Mouse (Mus musculus) kidney, postnatal 25 days (tissue): ENCODE data around the gene Cyb561d1.
"Not testable (repeated sequence)": the region's sequence is repeated elsewhere in the genome, so short reads cannot be mapped to it uniquely, and the experiment has no call there.

ENCODE experiments used
- DNase-seq, 2 experiments: peaks; one replicate each; pipeline ENCODE4 v3.0.0; 2021; ENCODE audit warnings: mixed read lengths in 2 of 2

Gene Cyb561d1

GRCm38 (mm10) chr3:108200329-108201323 is at the start of gene Cyb561d1:
Gene Cyb561d1, minus strand, starts transcription at chr3:108201212.
- DNase-seq, result peak; percentile 96 to 97

GRCm38 (mm10) chr3:108246857-108247256 is 45.8 kb upstream of the Cyb561d1 start:
- no peak for DNase-seq

GRCm38 (mm10) chr3:108241243-108241839 is 40.3 kb upstream of the Cyb561d1 start:
- DNase-seq, result no peak

- DNase-seq, result not testable (repeated sequence)
Measured at GRCm38 (mm10) chr3:108237474-108238102, 36.6 kb upstream of the Cyb561d1 start.

- peak in 1 of 2 experiments; percentile 54 for DNase-seq
Measured at GRCm38 (mm10) chr3:108231646-108232045, 30.6 kb upstream of the Cyb561d1 start.

- no peak for DNase-seq
Measured at GRCm38 (mm10) chr3:108227521-108227920, 26.5 kb upstream of the Cyb561d1 start.

GRCm38 (mm10) chr3:108226558-108227350 is 25.7 kb upstream of the Cyb561d1 start, which contains the start of gene Sypl2:
Gene Sypl2, minus strand, starts transcription at chr3:108226648.
- peak; percentile 84 to 93 for DNase-seq

GRCm38 (mm10) chr3:108225711-108226557 is 24.9 kb upstream of the Cyb561d1 start:
- DNase-seq, result peak; percentile 67 to 90

- DNase-seq, result no peak
Measured at GRCm38 (mm10) chr3:108220661-108221060, 19.6 kb upstream of the Cyb561d1 start.

- peak in 1 of 2 experiments; percentile 43 for DNase-seq
Measured at GRCm38 (mm10) chr3:108214734-108215133, 13.7 kb upstream of the Cyb561d1 start.

- DNase-seq, result peak; percentile 41 to 85
Measured at GRCm38 (mm10) chr3:108212406-108212805, 11.4 kb upstream of the Cyb561d1 start.

GRCm38 (mm10) chr3:108211845-108212244 is 10.8 kb upstream of the Cyb561d1 start:
- no peak for DNase-seq

GRCm38 (mm10) chr3:108210771-108211139 is 9.7 kb upstream of the Cyb561d1 start, which contains the start of gene Atxn7l2:
Gene Atxn7l2, minus strand, starts transcription at chr3:108210934.
- DNase-seq, result peak; percentile 51 to 82

- DNase-seq, result peak; percentile 95 to 98
Measured at GRCm38 (mm10) chr3:108209946-108210770, 9.1 kb upstream of the Cyb561d1 start.

- DNase-seq, result no peak
Measured at GRCm38 (mm10) chr3:108209536-108209935, 8.5 kb upstream of the Cyb561d1 start.

GRCm38 (mm10) chr3:108209001-108209400 is 8.0 kb upstream of the Cyb561d1 start:
- DNase-seq, result no peak

- DNase-seq, result no peak
Measured at GRCm38 (mm10) chr3:108206731-108207375, 5.8 kb upstream of the Cyb561d1 start.

- DNase-seq, result no peak
Measured at GRCm38 (mm10) chr3:108205601-108206000, 4.6 kb upstream of the Cyb561d1 start.

- peak in 1 of 2 experiments; percentile 26 for DNase-seq
Measured at GRCm38 (mm10) chr3:108204470-108204869, 3.5 kb upstream of the Cyb561d1 start.
